Mouse (Mus musculus) naive thymus-derived CD4-positive, alpha-beta T cell, adult 5 months (primary cell): ENCODE data around the gene Klf4. TPM values are rescaled to one million over a fixed set of nuclear protein-coding genes. Genes with fewer than 3 reads are reported as not detected.

Experiments used
- polyA plus RNA-seq: library from polyadenylated mRNA; unstranded; fragments of 100-300 nt; shearing (Covaris generic); gene quantifications from one replicate; pipeline ENCODE4 v1.2.1, GENCODE M21; 2017

Klf4 gene
- polyA plus RNA-seq: 2.7 TPM

GRCm38 (mm10) chr4:55532407-55533195 is at the start of gene Klf4:
TSS of gene Klf4 (minus strand) at chr4:55532466.

Other genes with a start within 250 kb of the Klf4 start
- gene Rad23b, start 182.4 kb downstream of the Klf4 start, polyA plus RNA-seq: 54.8 TPM